Mouse (Mus musculus) adrenal gland, adult (tissue): Measurements from ENCODE around the gene Trim15.
"Not testable (repeated sequence)": the region's sequence is repeated elsewhere in the genome, so short reads cannot be mapped to it uniquely, and the experiment has no call there.

Experiments used
- DNase-seq, 2 experiments: peaks; one replicate each; pipeline ENCODE4 v3.0.0; 2022 to 2023; ENCODE audit warnings: low spot score in 1 of 2; ENCODE audit not compliant: inconsistent age in 2 of 2

Trim15 gene

GRCm38 (mm10) chr17:36866719-36867527 is at the start of gene Trim15:
Trim15 (minus strand) TSS chr17:36867210.
- peak in 1 of 2 experiments; percentile 61 for DNase-seq

DNA sequence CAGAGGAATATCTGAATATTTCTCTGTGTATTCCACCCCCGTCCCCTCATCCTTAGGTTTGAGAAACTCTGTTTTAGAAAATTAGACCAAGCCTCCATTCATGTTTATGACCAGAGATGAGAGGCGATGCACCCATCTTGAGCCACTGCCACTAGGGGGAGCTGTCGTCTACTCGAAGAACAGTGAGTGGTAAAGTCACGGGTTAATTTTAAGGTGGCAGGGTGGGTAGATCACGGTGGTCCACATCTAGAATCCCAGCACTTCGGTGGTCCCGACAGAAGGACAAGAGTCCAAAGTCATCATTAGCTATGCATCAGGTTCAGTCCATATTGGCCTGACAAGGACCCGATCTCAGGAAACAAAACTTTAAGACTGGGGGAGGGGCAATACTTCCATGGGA is 48.1 kb upstream of the Trim15 start:
- peak; percentile 48 to 87 for DNase-seq

DNA sequence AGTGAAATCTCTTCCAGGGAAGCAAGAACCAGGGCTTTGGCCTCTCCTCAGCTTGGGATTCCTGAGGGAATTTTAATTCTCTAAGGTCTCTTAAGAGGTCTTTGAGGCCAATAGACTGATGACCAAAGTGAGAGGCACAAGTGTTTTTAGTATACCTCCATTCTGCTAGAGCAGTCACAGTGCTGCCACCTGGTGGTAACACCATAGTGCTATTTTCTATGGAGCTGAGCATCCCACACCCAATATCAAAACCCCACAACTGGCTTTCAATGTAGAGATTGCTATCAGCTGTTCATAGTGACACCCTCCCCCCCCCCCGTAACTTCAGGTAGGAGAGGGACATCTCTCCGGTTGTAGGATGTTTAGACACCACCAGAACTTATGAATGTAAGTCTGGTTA is 47.1 kb upstream of the Trim15 start:
- DNase-seq, result peak; percentile 63 to 89

GRCm38 (mm10) chr17:36912031-36912430 is 45.0 kb upstream of the Trim15 start:
- DNase-seq, result no peak

- no peak for DNase-seq
Observed at GRCm38 (mm10) chr17:36909802-36910201, 42.8 kb upstream of the Trim15 start.

GRCm38 (mm10) chr17:36908235-36908634 is 41.2 kb upstream of the Trim15 start:
- DNase-seq, result no peak

- peak; percentile 22 to 54 for DNase-seq
Observed at GRCm38 (mm10) chr17:36903651-36904050, 36.6 kb upstream of the Trim15 start.

GRCm38 (mm10) chr17:36900691-36901090 is 33.7 kb upstream of the Trim15 start:
- no peak for DNase-seq

DNA sequence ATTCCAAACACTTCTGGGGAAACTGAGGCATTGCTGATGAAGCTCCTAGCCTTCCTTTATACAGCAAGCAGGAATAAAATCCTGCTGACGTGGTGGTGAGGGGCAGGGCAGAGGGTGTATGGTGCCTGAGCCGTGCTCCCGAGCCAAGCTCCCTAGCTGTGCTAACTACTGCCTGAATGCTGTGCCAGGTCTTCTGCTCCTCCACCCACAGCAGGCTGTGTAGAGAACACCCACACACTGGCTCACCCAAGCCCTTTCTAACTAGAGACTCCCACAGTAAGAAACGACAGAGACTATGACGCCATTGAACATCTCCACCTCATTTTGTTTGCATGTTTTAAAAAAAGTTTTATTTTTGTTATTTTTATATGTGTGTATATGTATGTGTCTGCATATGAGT is 33.0 kb upstream of the Trim15 start:
- no peak for DNase-seq

- DNase-seq, result no peak
Observed at GRCm38 (mm10) chr17:36899376-36899775, 32.4 kb upstream of the Trim15 start.

- DNase-seq, result no peak
Observed at GRCm38 (mm10) chr17:36897552-36898205, 30.7 kb upstream of the Trim15 start, which contains the start of gene Trim31. Trim31 (plus strand) TSS chr17:36898118.

DNA sequence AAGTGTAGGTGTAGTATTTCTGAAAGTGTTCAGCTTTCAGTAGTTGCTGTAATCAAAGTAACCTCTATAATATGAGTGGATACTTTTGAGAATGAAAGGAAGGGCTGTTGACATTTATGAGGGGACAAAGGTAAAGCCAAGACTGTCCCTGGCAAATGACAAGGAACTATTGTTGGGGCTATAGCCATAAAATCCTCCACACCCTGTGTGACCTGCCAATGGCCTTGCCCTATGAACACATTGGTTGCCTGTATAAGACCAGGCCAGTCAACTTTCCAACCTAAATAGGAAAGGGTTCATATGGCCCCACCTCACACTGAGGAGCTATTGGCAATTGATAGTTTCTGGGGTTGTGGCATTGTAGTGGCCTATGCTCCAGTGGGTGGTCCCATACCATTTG is 30.1 kb upstream of the Trim15 start:
- no peak for DNase-seq

DNA sequence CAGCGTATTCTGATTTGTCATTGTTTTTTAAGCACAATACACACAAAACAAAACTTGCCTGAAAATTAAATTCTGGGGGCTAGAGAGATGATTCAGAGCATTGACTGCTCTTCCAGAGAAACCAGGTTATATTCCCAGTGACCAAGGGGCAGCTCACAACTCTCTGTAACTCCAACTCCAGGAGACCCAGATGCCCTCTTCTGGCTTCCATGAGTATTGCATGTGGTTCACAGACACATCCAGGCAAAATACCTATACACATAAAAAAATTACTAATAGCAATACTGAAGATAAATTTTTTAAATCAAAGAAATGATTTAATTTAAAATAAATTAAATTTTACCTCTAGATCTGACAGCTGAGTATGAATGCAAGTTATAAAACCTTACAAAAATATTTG is 29.6 kb upstream of the Trim15 start:
- DNase-seq, result peak; percentile 22 to 73

- no peak for DNase-seq
Observed at GRCm38 (mm10) chr17:36893387-36893786, 26.4 kb upstream of the Trim15 start.

DNA sequence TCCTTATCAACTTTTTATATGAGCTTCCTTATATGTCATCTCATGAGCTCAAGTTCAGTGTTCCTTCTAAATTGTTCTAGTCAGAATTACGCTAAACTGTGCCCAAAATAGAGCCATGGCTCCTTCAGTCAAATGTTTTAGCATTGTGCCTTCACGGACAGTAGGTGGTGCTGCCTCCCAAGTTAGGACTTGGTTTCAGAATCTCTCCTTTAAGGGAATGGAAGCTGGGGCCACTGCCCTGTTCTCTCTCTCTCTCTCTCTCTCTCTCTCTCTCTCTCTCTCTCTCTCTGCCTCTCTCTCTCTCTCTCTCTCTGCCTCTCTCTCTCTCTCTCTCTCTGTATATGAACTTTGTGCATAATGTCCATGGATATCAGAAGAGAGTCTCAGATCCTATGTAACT is 25.4 kb upstream of the Trim15 start:
- DNase-seq, result peak; percentile 21 to 68

- DNase-seq, result not testable (repeated sequence)
Observed at GRCm38 (mm10) chr17:36891496-36891895, 24.5 kb upstream of the Trim15 start.

GRCm38 (mm10) chr17:36890073-36890903 is 23.3 kb upstream of the Trim15 start, which contains the start of gene Trim40:
Trim40 (minus strand) TSS chr17:36890123.
- no peak for DNase-seq

DNA sequence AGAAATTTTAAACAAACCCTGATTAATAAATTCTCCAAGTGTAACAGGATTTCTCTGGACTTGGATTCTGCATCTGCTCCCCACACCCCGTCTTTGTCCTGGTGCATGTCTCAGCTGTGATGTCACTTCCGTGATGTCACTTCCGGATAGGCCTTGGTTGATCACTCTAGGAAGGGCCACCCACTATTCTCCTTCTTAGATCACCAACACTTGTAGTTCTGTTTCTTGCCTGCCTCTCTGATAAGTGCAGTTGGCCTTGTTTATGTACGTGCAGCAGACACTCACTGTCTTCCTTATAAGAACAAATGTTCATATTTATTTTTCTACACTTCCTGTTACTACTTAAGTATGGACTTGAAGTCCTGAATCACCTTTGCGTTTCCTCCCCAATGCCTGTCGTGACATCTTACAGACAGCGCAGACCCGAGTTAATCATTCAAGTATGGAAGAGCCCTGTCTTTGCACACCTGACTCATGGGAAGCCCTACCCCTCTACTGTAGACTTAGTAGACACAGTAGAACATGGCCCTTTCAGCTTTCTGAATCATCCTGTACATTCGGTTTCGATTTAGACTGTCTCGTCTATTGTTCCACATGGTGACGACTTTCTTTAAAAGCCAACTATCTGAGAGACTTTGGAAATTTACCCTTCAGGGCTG is 18.3 kb upstream of the Trim15 start:
- DNase-seq, result no peak

- no peak for DNase-seq
Observed at GRCm38 (mm10) chr17:36883350-36883749, 16.3 kb upstream of the Trim15 start.

- no peak for DNase-seq
Observed at GRCm38 (mm10) chr17:36874636-36875035, 7.6 kb upstream of the Trim15 start.
